ENCODE assay signal across 24 mouse cellular contexts in genomic region chr10:82897936-82898335, GRCm38 (mm10). TPM values are rescaled to one million over a fixed set of nuclear protein-coding genes. Genes with fewer than 3 reads are reported as not detected.
DNase-seq lines count a peak whose midpoint lies in the region; ATAC-seq and TF ChIP-seq lines count a peak whose summit lies in the region.
"Had no signal": no experiment of that assay in that cellular context is flagged by ENCODE, and none has a peak within 500 bp of the region (broad histone marks: within the 10 kb centered on the region; RNA-seq: fewer than 3 reads in every experiment).

No protein-coding gene starts in this region.

- H3K36me3 ChIP-seq in myocyte (ENCODE audit: control insufficient read depth, insufficient read depth): peaks cover 29% of the 10 kb centered on the region

- peak overlapping the region; percentile 84 for H3K27ac ChIP-seq in gastrocnemius, adult 2 months
- H3K27ac ChIP-seq: embryonic facial prominence, embryonic 10.5 days; embryonic facial prominence, embryonic 12.5 days; forebrain, embryonic 13.5 days; forebrain, embryonic 15.5 days had no signal

- no peaks in the 10 kb centered on the region for H3K79me2 ChIP-seq in myocyte (ENCODE audit: control insufficient read depth, insufficient read depth)

- no peak for DNase-seq in gastrocnemius, adult 2 months
- DNase-seq in gastrocnemius, postnatal 4 days (ENCODE audit: low spot score in 2 of 2): no peak
- DNase-seq in R1 (ENCODE audit: low read depth, low spot score): peak; percentile 66
- DNase-seq in adrenal gland, adult (ENCODE audit: inconsistent age in 2 of 2, low spot score in 1 of 2): no peak
- DNase-seq: adrenal gland, adult 2 months; adrenal gland, postnatal 10 days; adrenal gland, postnatal 25 days; B cell, adult 2 months; cerebellum, adult 11-12 months; cerebellum, adult 2 months; cerebellum, adult 9-10 months; cerebellum, postnatal 10 days; cerebellum, postnatal 25 days; forebrain, postnatal 0 days had no signal

- no peak overlapping the region for H3K4me2 ChIP-seq in myocyte (ENCODE audit: low read depth)
- H3K4me2 ChIP-seq: embryonic facial prominence, embryonic 12.5 days; forebrain, embryonic 13.5 days; forebrain, embryonic 15.5 days had no signal

- no peak overlapping the region for H3ac ChIP-seq in myocyte (ENCODE audit: control insufficient read depth, insufficient read length)

- no peaks in the 10 kb centered on the region for H3K27me3 ChIP-seq in myocyte (ENCODE audit: control insufficient read depth, insufficient read depth, insufficient read length)
- H3K27me3 ChIP-seq: CH12.LX; embryonic facial prominence, embryonic 12.5 days; forebrain, embryonic 13.5 days; forebrain, embryonic 15.5 days; Patski had no signal

- no peak for TF ChIP-seq POLR2A in myocyte (IDR thresholded peaks at IDR 0.05; ENCODE audit: insufficient read length, low read depth)

- intact Hi-C loops in gastrocnemius, adult 2 months (cut with DNase I): no loop called here

- TF ChIP-seq CTCF in gastrocnemius, adult 2 months (IDR thresholded peaks at IDR 0.05): no peak

- no peak overlapping the region for H3K4me3 ChIP-seq in gastrocnemius, adult 2 months
- no peak overlapping the region for H3K4me3 ChIP-seq in myocyte
- H3K4me3 ChIP-seq: embryonic facial prominence, embryonic 10.5 days; embryonic facial prominence, embryonic 12.5 days; forebrain, embryonic 13.5 days; forebrain, embryonic 15.5 days had no signal

- no peak for ATAC-seq in inflammation-experienced regulatory T-cells, adult 6 months
- ATAC-seq: activated CD4-positive, CD25-positive, alpha-beta regulatory T cell, adult 4 months; CD4-positive, CD25-positive, alpha-beta regulatory T cell, adult 4 months; forebrain, embryonic 13.5 days; forebrain, embryonic 15.5 days; forebrain, postnatal 0 days; Patski had no signal

TF ChIP-seq in myocyte, 11 proteins besides CTCF, POLR2A, EP300 and RAD21:
- TF ChIP-seq TCF3 (IDR thresholded peaks at IDR 0.05; ENCODE audit: insufficient read length, low read depth) (no peak), CEBPB (IDR thresholded peaks at IDR 0.05; ENCODE audit: insufficient read depth, poor library complexity, severe bottlenecking) (no peak), POLR2AphosphoS2 (IDR thresholded peaks at IDR 0.05; ENCODE audit: insufficient read length, low read depth) (peak; percentile 19), MYOG (IDR thresholded peaks at IDR 0.05; ENCODE audit: control insufficient read depth in 1 of 3, insufficient read depth in 1 of 3, insufficient read length in 2 of 3, low read depth in 2 of 3) (no peak), MYOD1 (IDR thresholded peaks at IDR 0.05; ENCODE audit: control insufficient read depth in 1 of 3, insufficient read length in 2 of 3, low read depth in 2 of 3) (no peak), REST (IDR thresholded peaks at IDR 0.05; ENCODE audit: insufficient read depth, insufficient read length) (no peak), E2F4 (IDR thresholded peaks at IDR 0.05; ENCODE audit: insufficient read depth) (no peak)

RNA-seq across cellular contexts. Expression of gene Eid3, which starts 31.5 kb away (rescaled TPM):
- 1 to 10 TPM in 1 of 2 experiments, under 1 TPM in 1; 0.59 to 2.5 TPM for total RNA-seq in gastrocnemius, adult 2 months (2021)
- total RNA-seq in gastrocnemius, postnatal 4 days (2021): 1 to 10 TPM; 1.8 to 2.1 TPM
- polyA plus RNA-seq in myocyte (2012; fragmentation: generic; extraction: Trizol): 0.43 TPM
- under 1 TPM; 0.35 to 0.91 (median 0.64) TPM for polyA plus RNA-seq in inflammation-experienced regulatory T-cells, adult 6 months (2017; shearing (Covaris generic))
